Mouse (Mus musculus) kidney, adult 2 months (tissue): ENCODE results near the gene Tenm3. TPM values are rescaled to one million over a fixed set of nuclear protein-coding genes. Genes with fewer than 3 reads are reported as not detected.

Experiments
- DNase-seq: peaks from one replicate; pipeline ENCODE4 v3.0.0; 2021
- H3K27ac ChIP-seq: fragments of 200-500 bp; 2 replicates; pipeline ENCODE4 v1.5.1; 2012; ENCODE audit warnings: low read depth, low read length, control low read depth, inconsistent platforms; ENCODE audit not compliant: insufficient read depth
- H3K27me3 ChIP-seq: fragments of 200-500 bp; replicated peaks from 2 replicates; pipeline ENCODE4 v1.6.1; 2012; ENCODE audit warnings: mild to moderate bottlenecking, moderate library complexity, low read length, inconsistent platforms; ENCODE audit not compliant: control insufficient read depth, insufficient read depth
- H3K36me3 ChIP-seq: fragments of 200-500 bp; 2 replicates; pipeline ENCODE4 v1.6.1; 2012; ENCODE audit warnings: mild to moderate bottlenecking, moderate library complexity, low read length, inconsistent platforms; ENCODE audit not compliant: control insufficient read depth, insufficient read depth
- H3K4me1 ChIP-seq: fragments of 200-500 bp; 2 replicates; pipeline ENCODE4 v1.6.1; 2011; ENCODE audit warnings: low read length; ENCODE audit not compliant: control insufficient read depth, insufficient read depth
- H3K4me3 ChIP-seq: fragments of 200-500 bp; 2 replicates; pipeline ENCODE4 v1.5.1; 2011; ENCODE audit warnings: mild to moderate bottlenecking, low read depth, low read length, control low read depth; ENCODE audit not compliant: insufficient read depth
- CTCF ChIP-seq: fragments of 200-500 bp; conservative IDR thresholded peaks from 2 replicates; pipeline ENCODE4 v1.5.1; 2011; ENCODE audit warnings: low read depth, mild to moderate bottlenecking, control low read depth, low read length, moderate library complexity, mixed read lengths; ENCODE audit not compliant: insufficient read depth, insufficient read length
- POLR2A ChIP-seq: fragments of 200-500 bp; IDR thresholded peaks from one replicate; pipeline ENCODE4 v1.6.1; 2011; ENCODE audit warnings: low read depth, low read length, control low read depth
- WGBS: fragments of 180-500 bp; shearing (Covaris S2); methylation state at CpG from one replicate; pipeline ENCODE4 v1.1.7; 2018; 5-methylcytosine and 5-hydroxymethylcytosine counted together
- polyA plus RNA-seq: library from polyadenylated mRNA; depleted of rRNA; stranded (reverse); fragments of >200 nt; gene quantifications from 2 replicates; pipeline ENCODE4 v1.2.3, GENCODE M21; 2012

The Tenm3 gene
- polyA plus RNA-seq, 1 experiment = 2.0 TPM

- Histone ChIP-seq H3K27me3 (no peaks in the 10 kb centered on the region), H3K27ac (no peak overlapping the region), H3K4me3 (no peak overlapping the region), H3K4me1 (no peaks in the 10 kb centered on the region), H3K36me3 (no peaks in the 10 kb centered on the region)
- DNase-seq = no peak
- 81% methylated on average over 6 of the region's 6 CpGs for WGBS
- no peak for TF ChIP-seq POLR2A
- no peak for TF ChIP-seq CTCF
Observed at GRCm38 (mm10) chr8:48259832-48260231, 583.9 kb downstream of the Tenm3 start.

- Histone ChIP-seq H3K4me1 (no peaks in the 10 kb centered on the region), H3K36me3 (no peaks in the 10 kb centered on the region), H3K27me3 (no peaks in the 10 kb centered on the region), H3K4me3 (no peak overlapping the region), H3K27ac (no peak overlapping the region)
- no peak for DNase-seq
- 79% methylated on average over 2 of the region's 2 CpGs for WGBS
- TF ChIP-seq POLR2A (no peak), CTCF (no peak)
Observed at GRCm38 (mm10) chr8:48243876-48244275, 599.9 kb downstream of the Tenm3 start.

- peak; percentile 13 for DNase-seq
- 26% methylated on average over 6 of the region's 6 CpGs for WGBS
- no peaks in the 10 kb centered on the region for H3K4me1 ChIP-seq
- no peaks in the 10 kb centered on the region for H3K36me3 ChIP-seq
- no peak overlapping the region for H3K4me3 ChIP-seq
- TF ChIP-seq POLR2A (no peak), CTCF (no peak)
- H3K27ac ChIP-seq = no peak overlapping the region
- no peaks in the 10 kb centered on the region for H3K27me3 ChIP-seq
Observed at GRCm38 (mm10) chr8:48240917-48241531, 602.7 kb downstream of the Tenm3 start.

GRCm38 (mm10) chr8:48236968-48237367 is 606.8 kb downstream of the Tenm3 start:
- 96% methylated on average over 5 of the region's 5 CpGs for WGBS
- no peak for TF ChIP-seq CTCF
- TF ChIP-seq POLR2A = no peak
- Histone ChIP-seq H3K27me3 (no peaks in the 10 kb centered on the region), H3K36me3 (no peaks in the 10 kb centered on the region), H3K4me3 (no peak overlapping the region), H3K4me1 (no peaks in the 10 kb centered on the region), H3K27ac (no peak overlapping the region)
- DNase-seq = no peak

- H3K27ac ChIP-seq = no peak overlapping the region
- TF ChIP-seq POLR2A (no peak), CTCF (no peak)
- 76% methylated on average over 7 of the region's 7 CpGs for whole genome bisulfite sequencing
- H3K4me3 ChIP-seq = no peak overlapping the region
- no peak for DNase-seq
- no peaks in the 10 kb centered on the region for H3K4me1 ChIP-seq
- H3K36me3 ChIP-seq = no peaks in the 10 kb centered on the region
- H3K27me3 ChIP-seq = no peaks in the 10 kb centered on the region
Observed at GRCm38 (mm10) chr8:48232927-48233326, 610.8 kb downstream of the Tenm3 start.

- Histone ChIP-seq H3K4me3 (no peak overlapping the region), H3K27ac (no peak overlapping the region), H3K27me3 (no peaks in the 10 kb centered on the region), H3K4me1 (no peaks in the 10 kb centered on the region), H3K36me3 (no peaks in the 10 kb centered on the region)
- TF ChIP-seq CTCF (no peak), POLR2A (no peak)
- DNase-seq = no peak
- 79% methylated on average over 9 of the region's 9 CpGs for WGBS
Observed at GRCm38 (mm10) chr8:48231882-48232281, 611.9 kb downstream of the Tenm3 start.

GRCm38 (mm10) chr8:48231389-48231788 is 612.4 kb downstream of the Tenm3 start:
- TF ChIP-seq CTCF (no peak), POLR2A (no peak)
- Histone ChIP-seq H3K36me3 (no peaks in the 10 kb centered on the region), H3K4me1 (no peaks in the 10 kb centered on the region), H3K27me3 (no peaks in the 10 kb centered on the region), H3K27ac (no peak overlapping the region), H3K4me3 (no peak overlapping the region)
- 64% methylated on average over 9 of the region's 9 CpGs for WGBS
- no peak for DNase-seq

- TF ChIP-seq POLR2A = no peak
- no peak for TF ChIP-seq CTCF
- Histone ChIP-seq H3K36me3 (no peaks in the 10 kb centered on the region), H3K4me3 (no peak overlapping the region), H3K27ac (no peak overlapping the region), H3K4me1 (no peaks in the 10 kb centered on the region), H3K27me3 (no peaks in the 10 kb centered on the region)
- no peak for DNase-seq
- 98% methylated on average over 35 of the region's 35 CpGs for WGBS
Observed at GRCm38 (mm10) chr8:48228676-48229075, 615.1 kb downstream of the Tenm3 start.
